Mouse (Mus musculus): ENCODE results near the gene Ifi205. TPM values are rescaled to one million over a fixed set of nuclear protein-coding genes. Genes with fewer than 3 reads are reported as not detected.

Ifi205 gene
- polyA plus RNA-seq, 1 experiment: 2.9 TPM

DNA sequence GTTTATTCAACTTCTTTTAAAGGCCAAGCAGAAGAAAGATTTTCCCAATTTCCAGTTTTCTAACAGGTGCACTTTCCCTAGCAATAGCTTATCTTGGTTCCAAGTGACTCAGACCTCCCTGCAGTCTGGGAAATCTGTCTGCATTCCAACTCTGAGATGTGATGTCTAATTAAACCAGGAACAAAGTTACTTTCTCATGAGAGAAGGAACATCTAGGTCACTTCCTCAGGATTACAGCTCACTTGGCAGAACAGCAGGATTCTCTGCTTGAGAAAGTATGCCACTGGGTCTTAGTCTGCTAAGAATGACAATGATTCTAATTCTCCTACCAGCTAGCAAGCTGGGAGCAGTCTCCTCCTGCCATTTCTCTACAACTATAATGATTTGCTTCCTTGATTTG is 58.5 kb downstream of the Ifi205 start:
- no peak for DNase-seq (ENCODE audit: low read depth)

Other genes with a start within 250 kb of the Ifi205 start
- 0.84 and 1.5 TPM in 2 replicates for gene Ifi211, start 118.8 kb downstream of the Ifi205 start, polyA plus RNA-seq (2012; rRNA removed)
- 2.8 and 2.9 TPM in 2 replicates for gene Mndal, start 89.3 kb downstream of the Ifi205 start, polyA plus RNA-seq (2012; rRNA removed)
- gene Ifi203, start 89.1 kb downstream of the Ifi205 start, polyA plus RNA-seq (2012; rRNA removed): 5.5 and 7.7 TPM in 2 replicates
- 0.34 TPM in 1 of 2 replicates, not detected in the other for gene Ifi202b, start 49.1 kb downstream of the Ifi205 start, polyA plus RNA-seq (2012; rRNA removed)
- gene Olfr433, start 8.9 kb upstream of the Ifi205 start, polyA plus RNA-seq (2012; rRNA removed): 0.08 and 0.27 TPM in 2 replicates
- 0.20 TPM in 1 of 2 replicates, not detected in the other for gene Olfr432, start 17.4 kb upstream of the Ifi205 start, polyA plus RNA-seq (2012; rRNA removed)
- not detected in 2 replicates for gene Olfr430, start 34.8 kb upstream of the Ifi205 start, polyA plus RNA-seq (2012; rRNA removed)
- gene Olfr429, start 52.5 kb upstream of the Ifi205 start, polyA plus RNA-seq (2012; rRNA removed): not detected in 2 replicates
- gene Olfr427, start 65.1 kb upstream of the Ifi205 start, polyA plus RNA-seq (2012; rRNA removed): not detected in 2 replicates
- gene Olfr231, start 89.4 kb upstream of the Ifi205 start, polyA plus RNA-seq (2012; rRNA removed): not detected in 2 replicates
- gene Olfr424, start 99.7 kb upstream of the Ifi205 start, polyA plus RNA-seq (2012; rRNA removed): not detected in 2 replicates
- gene Olfr420, start 123.8 kb upstream of the Ifi205 start, polyA plus RNA-seq (2012; rRNA removed): not detected in 2 replicates
- 0.01 and 0.06 TPM in 2 replicates for gene Spta1, start 141.0 kb upstream of the Ifi205 start, polyA plus RNA-seq (2012; rRNA removed)
- not detected in 2 replicates for gene Olfr419, start 220.3 kb upstream of the Ifi205 start, polyA plus RNA-seq (2012; rRNA removed)